Mouse (Mus musculus) lung, embryonic 16.5 days (tissue): ENCODE results near the gene Atg9a. TPM values are rescaled to one million over a fixed set of nuclear protein-coding genes. Genes with fewer than 3 reads are reported as not detected.

ENCODE experiments used
- ATAC-seq: fragments of 200-750 bp; cut with Nextera tagmentation; 2 replicates; pipeline ENCODE4 v1.8.0; 2017; ENCODE audit warnings: low read depth, mild to moderate bottlenecking, moderate library complexity
- H3K27ac ChIP-seq: fragments of 300-500 bp; sonication (generic); 2 replicates; pipeline ENCODE4 v1.5.1; 2014; ENCODE audit warnings: mild to moderate bottlenecking, control low read depth, low read length
- H3K27me3 ChIP-seq: fragments of 300-500 bp; sonication (generic); 2 replicates; pipeline ENCODE4 v1.6.1; 2014; ENCODE audit warnings: low read depth, low read length, mixed read lengths; ENCODE audit not compliant: control insufficient read depth, insufficient read depth
- H3K36me3 ChIP-seq: fragments of 300-500 bp; sonication (generic); 2 replicates; pipeline ENCODE4 v1.6.1; 2014; ENCODE audit warnings: low read length; ENCODE audit not compliant: control insufficient read depth, insufficient read depth
- H3K4me1 ChIP-seq: fragments of 300-500 bp; sonication (generic); replicated peaks from 2 replicates; pipeline ENCODE4 v1.6.1; 2014; ENCODE audit warnings: low read length, mixed read lengths; ENCODE audit not compliant: control insufficient read depth, insufficient read depth
- H3K4me2 ChIP-seq: fragments of 300-500 bp; sonication (generic); 2 replicates; pipeline ENCODE4 v1.6.1; 2014; ENCODE audit warnings: low read depth, low read length, control low read depth
- H3K4me3 ChIP-seq: fragments of 300-500 bp; sonication (generic); 2 replicates; pipeline ENCODE4 v1.5.1; 2014; ENCODE audit warnings: mild to moderate bottlenecking, low read length, control low read depth
- H3K9ac ChIP-seq: fragments of 300-500 bp; sonication (generic); 2 replicates; pipeline ENCODE4 v1.6.1; 2014; ENCODE audit warnings: low read length, control low read depth
- H3K9me3 ChIP-seq: fragments of 300-500 bp; sonication (generic); 2 replicates; pipeline ENCODE4 v1.6.1; 2016; ENCODE audit warnings: low read length; ENCODE audit not compliant: control insufficient read depth
- WGBS: fragments of 180-500 bp; shearing (Covaris S2); extraction: QIAGEN DNeasy Blood & Tissue Kit; methylation state at CpG from one replicate; pipeline ENCODE4 v1.1.7; 2014; 5-methylcytosine and 5-hydroxymethylcytosine counted together
- polyA plus RNA-seq: library from polyadenylated mRNA; unstranded; fragments of >200 nt; fragmentation: Nextera tagmentation; extraction: Ambion mirVana; gene quantifications from 2 replicates; pipeline ENCODE4 v1.2.1, GENCODE M21; 2015

The Atg9a gene
- polyA plus RNA-seq, 1 experiment from 2014 or later, result 29.1 TPM

DNA sequence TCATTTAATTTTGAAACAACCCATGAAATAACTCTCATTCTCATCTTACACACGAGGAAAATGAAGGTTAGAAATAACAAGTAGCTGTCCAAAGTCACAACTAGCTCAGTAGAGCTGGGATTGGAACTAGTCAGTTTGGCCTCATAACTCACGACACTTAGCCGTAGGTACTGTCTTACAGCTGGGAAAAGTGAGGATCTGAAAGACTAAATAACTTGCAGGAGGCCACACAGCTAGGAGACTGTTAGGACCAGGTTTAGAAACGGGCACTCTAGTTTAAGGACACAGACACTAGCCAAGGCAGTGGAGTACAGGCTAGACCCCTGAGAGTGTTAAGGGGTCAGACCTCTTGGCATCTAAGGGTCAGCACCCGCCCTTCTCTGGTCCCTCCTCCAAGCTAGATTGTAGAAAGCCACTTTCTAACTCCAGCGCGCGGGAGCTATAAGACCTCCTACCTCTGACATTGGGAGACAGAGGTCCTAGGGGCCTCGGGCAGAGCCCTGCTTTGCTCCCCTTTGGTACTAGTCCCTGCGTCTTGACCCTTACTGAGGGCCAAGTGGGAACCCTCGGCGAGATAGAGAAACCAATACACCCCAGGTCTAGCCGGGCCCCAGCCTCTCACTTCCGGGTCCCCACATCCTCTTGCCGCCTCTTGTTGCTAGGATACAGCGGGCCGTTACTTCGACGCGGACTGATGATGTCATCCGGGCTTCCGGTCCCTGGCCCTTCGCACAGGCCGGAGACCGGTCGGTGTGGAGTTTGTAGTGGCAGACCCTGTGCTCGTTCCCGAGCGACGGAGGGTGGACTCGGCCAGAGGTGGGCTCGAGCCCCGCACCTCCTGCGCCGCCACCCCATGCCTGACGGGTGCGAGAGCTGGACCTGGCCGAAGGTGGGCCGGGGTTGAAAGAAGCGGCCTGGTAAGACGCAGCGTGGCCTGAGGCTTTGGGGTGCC is 18.4 kb upstream of the Atg9a start, which contains the start of the genes Glb1l and Stk16:
Gene Glb1l, minus strand, starts transcription at position 678 of the 952 bp plus-strand sequence.
Gene Stk16, plus strand, starts transcription at position 703 of the 952 bp plus-strand sequence.
- WGBS, result 5% methylated on average over 42 of the region's 42 CpGs
- Histone ChIP-seq H3K4me1 (peaks cover 26% of the 10 kb centered on the region), H3K9ac (peak within 1 kb of the TSS; percentile 94), H3K9me3 (no peaks in the 10 kb centered on the region), H3K36me3 (peaks cover 13% of the 10 kb centered on the region), H3K27ac (peak within 1 kb of the TSS; percentile 25; the same call in 1 of the 2 replicates), H3K4me2 (peak within 1 kb of the TSS; percentile 73), H3K4me3 (peak within 1 kb of the TSS; percentile 80), H3K27me3 (no peaks in the 10 kb centered on the region)
- peak; percentile 96 for ATAC-seq

GRCm38 (mm10) chr1:75208967-75209678 is 17.1 kb upstream of the Atg9a start:
- H3K27me3 ChIP-seq, result no peaks in the 10 kb centered on the region
- peak overlapping the region; percentile 73 for H3K4me2 ChIP-seq
- WGBS, result 14% methylated on average over 34 of the region's 34 CpGs
- peaks cover 23% of the 10 kb centered on the region for H3K4me1 ChIP-seq
- H3K9me3 ChIP-seq, result no peaks in the 10 kb centered on the region
- H3K9ac ChIP-seq, result peak overlapping the region; percentile 74
- ATAC-seq, result peak; percentile 30
- peak overlapping the region; percentile 57 for H3K4me3 ChIP-seq
- H3K36me3 ChIP-seq, result peaks cover 10% of the 10 kb centered on the region; the same call in 1 of the 2 replicates
- no peak overlapping the region; the same call in 1 of the 2 replicates for H3K27ac ChIP-seq

DNA sequence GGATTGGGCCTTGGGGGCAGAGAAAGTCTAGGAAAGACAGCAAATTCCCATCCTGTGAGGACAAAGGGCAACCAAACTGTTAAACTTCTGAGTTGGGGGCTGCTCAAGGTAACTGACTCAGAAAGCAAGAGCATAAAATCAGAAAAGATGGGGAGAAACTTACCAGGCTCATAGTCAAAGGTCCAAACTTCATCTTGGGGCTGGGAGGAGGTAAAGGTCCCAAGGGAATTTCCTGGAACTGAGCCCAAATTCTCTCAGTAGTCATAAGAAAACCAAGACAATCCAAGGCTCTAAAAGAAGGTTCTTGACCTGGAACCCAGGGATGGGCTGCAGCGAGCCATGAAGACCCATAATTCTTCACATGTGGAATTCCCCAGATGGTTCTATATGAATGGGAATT is 9.2 kb upstream of the Atg9a start:
- H3K4me2 ChIP-seq, result no peak overlapping the region
- no peaks in the 10 kb centered on the region for H3K4me1 ChIP-seq
- H3K27ac ChIP-seq, result no peak overlapping the region
- H3K9ac ChIP-seq, result no peak overlapping the region
- peaks cover 18% of the 10 kb centered on the region for H3K36me3 ChIP-seq
- 73% methylated on average over 1 of the region's 1 CpGs for WGBS
- no peaks in the 10 kb centered on the region for H3K27me3 ChIP-seq
- ATAC-seq, result no peak
- H3K4me3 ChIP-seq, result no peak overlapping the region
- H3K9me3 ChIP-seq, result no peaks in the 10 kb centered on the region

- no peaks in the 10 kb centered on the region for H3K9me3 ChIP-seq
- H3K36me3 ChIP-seq, result peaks cover 9% of the 10 kb centered on the region; the same call in 1 of the 2 replicates
- H3K4me3 ChIP-seq, result peak overlapping the region; percentile 84
- H3K27me3 ChIP-seq, result no peaks in the 10 kb centered on the region
- peak overlapping the region; percentile 93 for H3K27ac ChIP-seq
- H3K4me2 ChIP-seq, result peak overlapping the region; percentile 85
- peak; percentile 52 for ATAC-seq
- H3K9ac ChIP-seq, result peak overlapping the region; percentile 86
- H3K4me1 ChIP-seq, result peaks cover 8% of the 10 kb centered on the region
- 0% methylated on average over 19 of the region's 19 CpGs for WGBS
Observed at GRCm38 (mm10) chr1:75192452-75192851, 456 bp upstream of the Atg9a start.

GRCm38 (mm10) chr1:75191258-75191621 is 756 bp downstream of the Atg9a start:
- ATAC-seq, result no peak
- H3K4me2 ChIP-seq, result peak overlapping the region; percentile 72
- H3K9me3 ChIP-seq, result no peaks in the 10 kb centered on the region
- H3K27ac ChIP-seq, result peak overlapping the region; percentile 79
- 37% methylated on average over 5 of the region's 5 CpGs for WGBS
- H3K36me3 ChIP-seq, result peaks cover 14% of the 10 kb centered on the region
- peaks cover 8% of the 10 kb centered on the region for H3K4me1 ChIP-seq
- peak overlapping the region; percentile 85 for H3K9ac ChIP-seq
- H3K4me3 ChIP-seq, result peak overlapping the region; percentile 84
- H3K27me3 ChIP-seq, result no peaks in the 10 kb centered on the region

DNA sequence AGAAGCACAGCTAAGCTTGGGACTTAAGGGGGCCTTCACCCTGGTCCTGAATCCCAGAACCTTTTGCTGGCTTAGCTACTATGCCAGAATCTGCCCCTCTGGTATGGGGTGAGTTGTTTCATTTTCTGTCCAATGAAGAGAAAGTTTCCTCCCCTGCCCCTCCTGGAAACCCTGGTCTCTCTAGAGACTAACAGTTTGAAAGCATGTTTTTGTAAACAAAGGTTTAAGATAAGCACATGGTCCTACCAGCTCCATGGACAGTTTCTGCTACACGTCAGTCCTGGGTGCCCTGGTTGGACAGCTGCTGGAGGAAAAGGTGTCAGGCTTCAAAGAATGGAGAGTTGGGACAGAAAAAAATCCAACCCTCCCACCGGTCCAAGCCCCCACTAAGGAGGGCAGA is 1.4 kb downstream of the Atg9a start:
- no peak for ATAC-seq
- Histone ChIP-seq H3K27ac (no peak overlapping the region), H3K27me3 (no peaks in the 10 kb centered on the region), H3K9ac (peak overlapping the region; percentile 85), H3K4me1 (peaks cover 8% of the 10 kb centered on the region), H3K4me2 (peak overlapping the region; percentile 72; the same call in 1 of the 2 replicates), H3K9me3 (no peaks in the 10 kb centered on the region), H3K36me3 (peaks cover 18% of the 10 kb centered on the region), H3K4me3 (no peak overlapping the region)
- WGBS, result 44% methylated on average over 2 of the region's 2 CpGs

DNA sequence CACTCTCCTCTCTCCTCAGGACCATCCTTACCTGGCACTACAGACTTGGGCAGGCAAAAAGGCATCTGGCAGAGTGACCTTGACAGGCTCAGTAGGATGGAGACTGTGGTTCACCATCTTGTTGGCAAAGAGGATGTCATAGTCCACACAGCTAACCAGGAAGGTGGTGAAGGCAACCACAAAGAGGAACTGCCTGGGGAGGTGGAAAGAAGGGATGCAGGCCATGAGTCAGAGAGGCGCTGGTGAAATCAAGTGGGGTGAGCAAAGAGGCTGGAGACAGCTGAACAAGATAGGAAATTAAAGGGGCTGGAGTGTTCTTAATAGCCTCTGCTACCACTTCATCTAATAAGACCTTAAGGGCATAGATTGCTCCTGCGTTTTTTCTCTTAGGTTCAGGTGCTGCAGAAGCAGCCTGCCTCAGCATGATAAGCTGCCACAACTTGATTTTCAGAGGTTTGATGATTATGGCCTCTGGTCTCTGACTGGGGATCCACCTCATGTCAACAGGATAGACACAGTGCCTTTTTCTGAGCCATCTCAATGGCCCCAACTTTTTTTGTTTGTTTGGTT is 4.0 kb downstream of the Atg9a start:
- no peak overlapping the region for H3K4me3 ChIP-seq
- no peak for ATAC-seq
- peaks cover 31% of the 10 kb centered on the region for H3K36me3 ChIP-seq
- H3K4me1 ChIP-seq, result peaks cover 1% of the 10 kb centered on the region; the same call in 1 of the 2 replicates
- no peaks in the 10 kb centered on the region for H3K9me3 ChIP-seq
- no peaks in the 10 kb centered on the region for H3K27me3 ChIP-seq
- no peak overlapping the region for H3K9ac ChIP-seq
- 75% methylated on average over 2 of the region's 2 CpGs for WGBS
- no peak overlapping the region for H3K27ac ChIP-seq
- no peak overlapping the region for H3K4me2 ChIP-seq

GRCm38 (mm10) chr1:75187126-75187525 is 4.9 kb downstream of the Atg9a start:
- no peaks in the 10 kb centered on the region; the same call in 1 of the 2 replicates for H3K4me1 ChIP-seq
- ATAC-seq, result no peak
- H3K4me2 ChIP-seq, result no peak overlapping the region
- H3K9me3 ChIP-seq, result 0 out of 2 replicates have a peak, but pooled peaks cover 2% of the 10 kb centered on the region
- H3K27me3 ChIP-seq, result no peaks in the 10 kb centered on the region
- peaks cover 38% of the 10 kb centered on the region for H3K36me3 ChIP-seq
- H3K9ac ChIP-seq, result no peak overlapping the region
- no peak overlapping the region for H3K27ac ChIP-seq
- no peak overlapping the region for H3K4me3 ChIP-seq
